Comparison of ENCODE assay signal across 21 mouse cellular contexts in the genomic region with DNA sequence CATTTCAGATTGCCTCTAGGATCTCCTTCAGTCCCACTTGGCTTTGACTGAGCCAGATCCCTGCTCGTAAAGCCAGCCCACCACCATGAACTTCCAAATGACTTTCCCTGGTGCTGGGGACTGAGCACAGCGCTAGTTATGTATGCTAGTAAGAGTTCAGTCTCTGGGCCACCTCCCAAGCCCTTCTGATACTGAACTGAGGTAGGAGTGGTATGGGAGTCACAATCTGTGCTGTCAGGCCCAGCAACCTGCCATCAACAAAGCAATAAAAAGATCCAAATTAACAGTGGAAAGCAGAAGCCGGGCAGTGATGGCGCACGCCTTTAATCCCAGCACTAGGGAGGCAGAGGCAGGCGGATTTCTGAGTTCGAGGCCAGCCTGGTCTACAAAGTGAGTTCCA.
DNase-seq lines count a peak whose midpoint lies in the region; ATAC-seq and TF ChIP-seq lines count a peak whose summit lies in the region.
"Had no signal": no experiment of that assay in that cellular context is flagged by ENCODE, and none has a peak within 500 bp of the region (broad histone marks: within the 10 kb centered on the region; RNA-seq: fewer than 3 reads in every experiment).

No protein-coding gene starts in this region.

- no peak for ATAC-seq in hindbrain, embryonic 14.5 days (ENCODE audit: low FRiP score)
- ATAC-seq in neural tube, embryonic 13.5 days (ENCODE audit: low read depth), result no peak
- ATAC-seq in midbrain, embryonic 14.5 days (ENCODE audit: low FRiP score, low TSS enrichment), result no peak
- ATAC-seq: activated CD4-positive, CD25-positive, alpha-beta regulatory T cell, adult 4 months; intestine, embryonic 15.5 days; Patski had no signal

- no peaks in the 10 kb centered on the region for H3K9me3 ChIP-seq in hindbrain, embryonic 10.5 days
- no peaks in the 10 kb centered on the region for H3K9me3 ChIP-seq in hindbrain, embryonic 14.5 days (ENCODE audit: control insufficient read depth, low read length)
- H3K9me3 ChIP-seq in neural tube, embryonic 13.5 days, result no peaks in the 10 kb centered on the region
- H3K9me3 ChIP-seq in midbrain, embryonic 14.5 days (ENCODE audit: control insufficient read depth, low read length), result no peaks in the 10 kb centered on the region
- H3K9me3 ChIP-seq: embryonic facial prominence, embryonic 15.5 days; heart, embryonic 12.5 days; intestine, embryonic 15.5 days had no signal

- no peak for TF ChIP-seq CTCF in layer of hippocampus, adult 2 months (conservative IDR thresholded peaks at IDR 0.05)

- H3K27ac ChIP-seq in hindbrain, embryonic 10.5 days, result peak overlapping the region; percentile 88; the same call in 1 of the 2 replicates
- H3K27ac ChIP-seq in hindbrain, embryonic 14.5 days, result no peak overlapping the region
- peak overlapping the region; percentile 90 for H3K27ac ChIP-seq in layer of hippocampus, adult 2 months
- H3K27ac ChIP-seq in neural tube, embryonic 13.5 days (replicated peaks), result peak overlapping the region; percentile 55; the same call in 1 of the 2 replicates
- peak overlapping the region; percentile 93 for H3K27ac ChIP-seq in midbrain, embryonic 14.5 days (replicated peaks; ENCODE audit: low read depth, low read length)
- H3K27ac ChIP-seq: embryonic facial prominence, embryonic 15.5 days; gastrocnemius, adult 2 months; intestine, embryonic 15.5 days had no signal

- no peak overlapping the region for H3K9ac ChIP-seq in hindbrain, embryonic 14.5 days
- H3K9ac ChIP-seq in neural tube, embryonic 13.5 days, result no peak overlapping the region
- H3K9ac ChIP-seq in midbrain, embryonic 14.5 days (replicated peaks; ENCODE audit: low read length), result no peak overlapping the region
- H3K9ac ChIP-seq: embryonic facial prominence, embryonic 15.5 days; heart, embryonic 12.5 days; intestine, embryonic 15.5 days had no signal

- no peak overlapping the region for H3K4me2 ChIP-seq in hindbrain, embryonic 14.5 days (replicated peaks)
- H3K4me2 ChIP-seq in neural tube, embryonic 13.5 days, result no peak overlapping the region
- H3K4me2 ChIP-seq in midbrain, embryonic 14.5 days (ENCODE audit: low read length), result no peak overlapping the region
- H3K4me2 ChIP-seq: embryonic facial prominence, embryonic 15.5 days; heart, embryonic 12.5 days; intestine, embryonic 15.5 days had no signal

- peaks cover 89% of the 10 kb centered on the region for H3K4me1 ChIP-seq in hindbrain, embryonic 10.5 days (replicated peaks)
- H3K4me1 ChIP-seq in hindbrain, embryonic 14.5 days (replicated peaks; ENCODE audit: control insufficient read depth, insufficient read depth, low read length), result peaks cover 60% of the 10 kb centered on the region
- H3K4me1 ChIP-seq in neural tube, embryonic 13.5 days (replicated peaks), result peaks cover 85% of the 10 kb centered on the region
- peaks cover 73% of the 10 kb centered on the region for H3K4me1 ChIP-seq in midbrain, embryonic 14.5 days (ENCODE audit: control insufficient read depth, insufficient read depth, low read length)
- H3K4me1 ChIP-seq: heart, embryonic 12.5 days; intestine, embryonic 15.5 days had no signal

- no peak for DNase-seq in hindbrain, embryonic 10.5 days (ENCODE audit: low spot score)
- DNase-seq in hindbrain, embryonic 14.5 days (ENCODE audit: low spot score), result no peak
- DNase-seq in layer of hippocampus, adult 2 months (ENCODE audit: low spot score in 2 of 2), result peak; percentile 32 to 53
- no peak for DNase-seq in layer of hippocampus, postnatal 25 days (ENCODE audit: extremely low spot score in 1 of 2, low spot score in 1 of 2)
- no peak for DNase-seq in neural tube, embryonic 10.5 days (ENCODE audit: extremely low spot score, low spot score)
- no peak for DNase-seq in midbrain, embryonic 14.5 days
- DNase-seq in cerebellum, postnatal 36 days, result no peak
- DNase-seq: adrenal gland, postnatal 14 days; cerebellum, adult 11-12 months; cerebellum, adult 9-11 months; embryo, embryonic 11 days; gastrocnemius, adult 2 months; gastrocnemius, postnatal 25 days had no signal

- H3K36me3 ChIP-seq in hindbrain, embryonic 10.5 days, result peaks cover 49% of the 10 kb centered on the region
- H3K36me3 ChIP-seq in hindbrain, embryonic 14.5 days (replicated peaks; ENCODE audit: control insufficient read depth, insufficient read depth), result no peaks in the 10 kb centered on the region; the same call in none of the 2 replicates
- peaks cover 17% of the 10 kb centered on the region for H3K36me3 ChIP-seq in neural tube, embryonic 13.5 days
- peaks cover 18% of the 10 kb centered on the region; the same call in 1 of the 2 replicates for H3K36me3 ChIP-seq in midbrain, embryonic 14.5 days (ENCODE audit: control insufficient read depth, insufficient read depth, low read length)
- H3K36me3 ChIP-seq: embryonic facial prominence, embryonic 15.5 days; heart, embryonic 12.5 days; intestine, embryonic 15.5 days had no signal

- no peak overlapping the region for H3K4me3 ChIP-seq in hindbrain, embryonic 10.5 days
- no peak overlapping the region for H3K4me3 ChIP-seq in hindbrain, embryonic 14.5 days (replicated peaks; ENCODE audit: low read length)
- no peak overlapping the region for H3K4me3 ChIP-seq in layer of hippocampus, adult 2 months
- H3K4me3 ChIP-seq in neural tube, embryonic 13.5 days, result no peak overlapping the region
- no peak overlapping the region for H3K4me3 ChIP-seq in midbrain, embryonic 14.5 days (replicated peaks; ENCODE audit: low read depth, low read length)
- H3K4me3 ChIP-seq: embryonic facial prominence, embryonic 15.5 days; erythroblast, embryonic 14.5 days; gastrocnemius, adult 2 months; heart, embryonic 12.5 days; intestine, embryonic 15.5 days had no signal

- 95% methylated on average over 7 of the region's 7 CpGs for WGBS in hindbrain, embryonic 10.5 days
- WGBS in hindbrain, embryonic 14.5 days, result 91% methylated on average over 7 of the region's 7 CpGs
- 84% methylated on average over 7 of the region's 7 CpGs for WGBS in neural tube, embryonic 13.5 days
- 97% methylated on average over 7 of the region's 7 CpGs for WGBS in midbrain, embryonic 14.5 days

- no peaks in the 10 kb centered on the region for H3K27me3 ChIP-seq in hindbrain, embryonic 10.5 days (ENCODE audit: insufficient read depth, poor library complexity, severe bottlenecking)
- H3K27me3 ChIP-seq in hindbrain, embryonic 14.5 days (ENCODE audit: control insufficient read depth, insufficient read depth, low read length), result no peaks in the 10 kb centered on the region
- H3K27me3 ChIP-seq in neural tube, embryonic 13.5 days, result no peaks in the 10 kb centered on the region
- H3K27me3 ChIP-seq in midbrain, embryonic 14.5 days (ENCODE audit: control insufficient read depth, insufficient read depth, low read length), result no peaks in the 10 kb centered on the region
- H3K27me3 ChIP-seq: CH12.LX; embryonic facial prominence, embryonic 15.5 days; heart, embryonic 12.5 days; intestine, embryonic 15.5 days; Patski had no signal

Comparison
In these comparisons a context has a peak if more than half of its experiments do, and no peak if none do; other contexts are left out.
1. DNase-seq: peak in layer of hippocampus, adult 2 months (2 of 2); none in hindbrain, embryonic 10.5 days (single experiment), hindbrain, embryonic 14.5 days (single experiment), layer of hippocampus, postnatal 25 days (0 of 2), neural tube, embryonic 10.5 days (single experiment), midbrain, embryonic 14.5 days (single experiment) and cerebellum, postnatal 36 days (0 of 2).